Mouse (Mus musculus): ENCODE results near the gene AC140267.1. TPM values are rescaled to one million over a fixed set of nuclear protein-coding genes. Genes with fewer than 3 reads are reported as not detected.

AC140267.1 gene
- polyA plus RNA-seq, 1 experiment from 2014 or later, result not detected

GRCm38 (mm10) chr15:80233733-80234509 lies 1.7 kb upstream of the AC140267.1 start, which contains the start of gene Mief1:
Gene Mief1, plus strand, starts transcription at chr15:80234018.
- DNase-seq, result peak; percentile 99
- under 1% methylated on average over 65 of the region's 67 CpGs for WGBS (ENCODE audit: insufficient replicate concordance)
- Histone ChIP-seq H3K4me3 (ENCODE audit: low read depth, low read length) (peak within 1 kb of the TSS; percentile 86), H3K9me3 (ENCODE audit: low read length) (no peaks in the 10 kb centered on the region), H3K4me2 (ENCODE audit: low read depth, low read length) (peak within 1 kb of the TSS; percentile 83), H3K36me3 (replicated peaks; ENCODE audit: insufficient read depth, low read length) (peaks cover 31% of the 10 kb centered on the region), H3K9ac (replicated peaks) (peak within 1 kb of the TSS; percentile 85), H3K27ac (ENCODE audit: low read depth) (peak within 1 kb of the TSS; percentile 82), H3K27me3 (ENCODE audit: insufficient read depth, low read length) (no peaks in the 10 kb centered on the region), H3K4me1 (ENCODE audit: insufficient read depth) (peaks cover 18% of the 10 kb centered on the region)
- TF ChIP-seq EP300 (IDR thresholded peaks at IDR 0.05; ENCODE audit: low read depth) (no peak; the same call in 1 of the 2 replicates), CTCF (IDR thresholded peaks at IDR 0.05; ENCODE audit: low read depth) (peak; percentile 47)
- peak; percentile 97 for ATAC-seq

GRCm38 (mm10) chr15:80248135-80248534 lies 12.5 kb downstream of the AC140267.1 start:
- peaks cover 31% of the 10 kb centered on the region for H3K4me1 ChIP-seq (ENCODE audit: insufficient read depth)

DNA sequence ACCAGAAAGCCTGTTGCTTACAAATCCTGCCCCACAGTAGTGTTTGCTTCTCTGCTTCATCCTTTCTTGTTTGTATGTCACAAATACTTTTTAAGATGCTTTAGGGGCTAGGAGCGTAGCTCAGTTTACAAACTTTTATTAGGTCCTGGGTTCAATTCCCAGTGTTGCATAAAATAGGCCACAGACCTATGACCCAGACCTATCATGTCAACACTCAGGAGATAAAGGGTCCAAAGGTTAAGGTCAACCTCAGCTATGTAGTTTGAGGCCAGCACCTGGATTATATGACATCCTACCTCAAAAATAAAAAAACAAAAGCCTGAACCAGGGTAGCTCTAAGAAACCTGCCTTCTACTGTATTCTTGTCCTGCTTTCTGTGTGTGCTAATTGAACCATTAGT lies 13.0 kb downstream of the AC140267.1 start:
- DNase-seq, result no peak
- no peaks in the 10 kb centered on the region for H3K9me3 ChIP-seq (ENCODE audit: low read length)
- H3K27ac ChIP-seq (ENCODE audit: low read depth), result no peak overlapping the region
- no peaks in the 10 kb centered on the region for H3K27me3 ChIP-seq (ENCODE audit: insufficient read depth, low read length)
- 72% methylated on average over 1 of the region's 1 CpGs for WGBS (ENCODE audit: insufficient replicate concordance)
- ATAC-seq, result no peak
- peaks cover 53% of the 10 kb centered on the region for H3K36me3 ChIP-seq (replicated peaks; ENCODE audit: insufficient read depth, low read length)
- no peak overlapping the region for H3K4me3 ChIP-seq (ENCODE audit: low read depth, low read length)
- no peak overlapping the region for H3K9ac ChIP-seq (replicated peaks)
- H3K4me1 ChIP-seq (ENCODE audit: insufficient read depth), result peaks cover 33% of the 10 kb centered on the region
- no peak overlapping the region for H3K4me2 ChIP-seq (ENCODE audit: low read depth, low read length)
- TF ChIP-seq CTCF (IDR thresholded peaks at IDR 0.05; ENCODE audit: low read depth) (no peak), EP300 (IDR thresholded peaks at IDR 0.05; ENCODE audit: low read depth) (no peak)

More at GRCm38 (mm10) chr15:80248135-80248534, 12.5 kb downstream of the AC140267.1 start:
- H3K4me3 ChIP-seq (ENCODE audit: low read depth, low read length), result no peak overlapping the region
- DNase-seq (no peak), ATAC-seq (no peak)
- H3K27ac ChIP-seq (ENCODE audit: low read depth), result no peak overlapping the region
- peaks cover 53% of the 10 kb centered on the region for H3K36me3 ChIP-seq (replicated peaks; ENCODE audit: insufficient read depth, low read length)
- H3K9me3 ChIP-seq (ENCODE audit: low read length), result no peaks in the 10 kb centered on the region
- no peak overlapping the region for H3K4me2 ChIP-seq (ENCODE audit: low read depth, low read length)
- 91% methylated on average over 12 of the region's 12 CpGs for WGBS (ENCODE audit: insufficient replicate concordance)
- TF ChIP-seq EP300 (IDR thresholded peaks at IDR 0.05; ENCODE audit: low read depth) (no peak), CTCF (IDR thresholded peaks at IDR 0.05; ENCODE audit: low read depth) (no peak)
- H3K27me3 ChIP-seq (ENCODE audit: insufficient read depth, low read length), result no peaks in the 10 kb centered on the region
- no peak overlapping the region for H3K9ac ChIP-seq (replicated peaks)

DNA sequence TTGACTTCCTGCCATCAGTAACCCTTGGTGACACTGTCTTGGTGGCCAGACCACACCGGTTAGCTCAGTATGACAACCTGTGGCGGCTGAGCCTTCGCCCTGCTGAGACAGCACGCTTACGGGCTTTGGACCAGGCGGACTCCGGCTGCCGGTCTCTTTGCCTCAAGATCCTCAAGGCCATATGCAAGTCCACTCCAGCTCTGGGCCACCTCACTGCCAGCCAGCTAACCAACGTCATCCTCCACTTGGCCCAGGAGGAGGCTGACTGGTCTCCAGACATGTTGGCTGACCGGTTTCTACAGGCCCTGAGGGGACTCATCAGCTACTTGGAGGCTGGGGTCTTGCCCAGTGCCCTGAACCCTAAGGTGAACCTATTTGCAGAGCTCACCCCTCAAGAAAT lies 14.0 kb downstream of the AC140267.1 start:
- H3K4me2 ChIP-seq (ENCODE audit: low read depth, low read length), result no peak overlapping the region; the same call in 1 of the 2 replicates
- peaks cover 48% of the 10 kb centered on the region for H3K36me3 ChIP-seq (replicated peaks; ENCODE audit: insufficient read depth, low read length)
- peak overlapping the region; percentile 26; the same call in 1 of the 2 replicates for H3K9ac ChIP-seq (replicated peaks)
- DNase-seq (no peak), ATAC-seq (no peak)
- H3K9me3 ChIP-seq (ENCODE audit: low read length), result no peaks in the 10 kb centered on the region
- 95% methylated on average over 10 of the region's 10 CpGs for WGBS (ENCODE audit: insufficient replicate concordance)
- H3K4me1 ChIP-seq (ENCODE audit: insufficient read depth), result peaks cover 42% of the 10 kb centered on the region
- H3K27ac ChIP-seq (ENCODE audit: low read depth), result peak overlapping the region; percentile 79; the same call in 1 of the 2 replicates
- H3K4me3 ChIP-seq (ENCODE audit: low read depth, low read length), result no peak overlapping the region
- no peaks in the 10 kb centered on the region for H3K27me3 ChIP-seq (ENCODE audit: insufficient read depth, low read length)
- TF ChIP-seq EP300 (IDR thresholded peaks at IDR 0.05; ENCODE audit: low read depth), result no peak
- TF ChIP-seq CTCF (IDR thresholded peaks at IDR 0.05; ENCODE audit: low read depth), result no peak

DNA sequence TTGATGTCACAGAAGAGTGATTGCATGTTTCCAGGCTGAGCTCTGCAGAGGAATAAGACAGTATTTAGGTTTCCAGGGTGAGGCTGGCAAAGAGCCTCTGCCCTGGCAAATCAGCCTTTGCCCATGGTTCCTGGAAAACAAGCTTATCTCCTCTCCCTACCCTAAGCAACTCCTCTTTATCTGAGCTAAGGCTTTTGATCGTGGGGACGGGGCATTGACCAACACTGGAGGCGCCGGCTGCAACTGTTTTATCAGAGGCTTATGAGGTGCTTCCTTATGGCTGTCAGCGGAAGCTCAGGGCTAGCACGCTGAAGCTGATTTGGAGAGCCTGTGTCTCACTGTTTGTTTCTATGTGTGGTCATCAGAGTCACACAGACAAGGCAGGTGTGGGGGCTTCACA lies 15.0 kb downstream of the AC140267.1 start:
- ATAC-seq (no peak), DNase-seq (peak; percentile 31)
- Histone ChIP-seq H3K4me1 (ENCODE audit: insufficient read depth) (peaks cover 42% of the 10 kb centered on the region), H3K9me3 (ENCODE audit: low read length) (no peaks in the 10 kb centered on the region), H3K27me3 (ENCODE audit: insufficient read depth, low read length) (no peaks in the 10 kb centered on the region), H3K27ac (ENCODE audit: low read depth) (peak overlapping the region; percentile 79), H3K36me3 (replicated peaks; ENCODE audit: insufficient read depth, low read length) (peaks cover 48% of the 10 kb centered on the region), H3K4me2 (ENCODE audit: low read depth, low read length) (peak overlapping the region; percentile 57), H3K9ac (replicated peaks) (peak overlapping the region; percentile 49), H3K4me3 (ENCODE audit: low read depth, low read length) (no peak overlapping the region; the same call in 1 of the 2 replicates)
- TF ChIP-seq CTCF (IDR thresholded peaks at IDR 0.05; ENCODE audit: low read depth) (no peak), EP300 (IDR thresholded peaks at IDR 0.05; ENCODE audit: low read depth) (peak; percentile 72)
- 42% methylated on average over 6 of the region's 6 CpGs for WGBS (ENCODE audit: insufficient replicate concordance)

DNA sequence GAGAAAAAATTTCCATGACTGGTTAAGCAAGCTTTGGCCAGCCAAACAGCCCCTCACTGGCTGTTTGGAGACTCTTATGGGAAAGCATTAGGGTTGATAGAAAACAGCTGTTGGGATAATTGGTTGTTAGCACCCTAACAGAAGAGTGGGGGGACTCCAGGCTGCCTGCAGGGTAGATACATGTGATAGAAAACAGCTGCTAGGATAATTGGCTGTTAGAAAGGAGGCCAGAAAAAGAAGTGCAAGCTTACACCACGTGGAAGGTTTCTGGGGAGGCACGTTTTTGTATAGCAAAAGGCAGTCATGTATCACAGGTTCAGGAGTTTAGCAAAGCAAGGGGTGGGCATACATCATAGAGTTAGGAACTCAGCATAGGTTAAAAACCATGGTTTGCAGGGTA lies 17.9 kb downstream of the AC140267.1 start:
- DNase-seq, result no peak
- WGBS (ENCODE audit: insufficient replicate concordance), result 69% methylated on average over 2 of the region's 2 CpGs
- TF ChIP-seq EP300 (IDR thresholded peaks at IDR 0.05; ENCODE audit: low read depth), result no peak
- TF ChIP-seq CTCF (IDR thresholded peaks at IDR 0.05; ENCODE audit: low read depth), result no peak
- H3K27me3 ChIP-seq (ENCODE audit: insufficient read depth, low read length), result no peaks in the 10 kb centered on the region
- H3K9ac ChIP-seq (replicated peaks), result no peak overlapping the region
- peaks cover 55% of the 10 kb centered on the region for H3K36me3 ChIP-seq (replicated peaks; ENCODE audit: insufficient read depth, low read length)
- no peak for ATAC-seq
- H3K27ac ChIP-seq (ENCODE audit: low read depth), result peak overlapping the region; percentile 99
- peak overlapping the region; percentile 99; the same call in 1 of the 2 replicates for H3K4me2 ChIP-seq (ENCODE audit: low read depth, low read length)
- H3K9me3 ChIP-seq (ENCODE audit: low read length), result no peaks in the 10 kb centered on the region
- peaks cover 62% of the 10 kb centered on the region for H3K4me1 ChIP-seq (ENCODE audit: insufficient read depth)
- no peak overlapping the region for H3K4me3 ChIP-seq (ENCODE audit: low read depth, low read length)
